Mouse (Mus musculus): ENCODE measurements around the gene Caln1.

GRCm38 (mm10) chr5:130319783-130320182, 49.5 kb upstream of the Caln1 start:
- TF ChIP-seq CTCF (IDR thresholded peaks at IDR 0.05; ENCODE audit: borderline replicate concordance, extremely low read depth, insufficient read depth, insufficient read length) (no peak), POLR2A (IDR thresholded peaks at IDR 0.05; ENCODE audit: borderline replicate concordance, extremely low read depth, insufficient read depth, insufficient read length, poor library complexity, severe bottlenecking) (no peak)
